Comparison of ENCODE assay signal across 9 mouse cellular contexts in the genomic region with DNA sequence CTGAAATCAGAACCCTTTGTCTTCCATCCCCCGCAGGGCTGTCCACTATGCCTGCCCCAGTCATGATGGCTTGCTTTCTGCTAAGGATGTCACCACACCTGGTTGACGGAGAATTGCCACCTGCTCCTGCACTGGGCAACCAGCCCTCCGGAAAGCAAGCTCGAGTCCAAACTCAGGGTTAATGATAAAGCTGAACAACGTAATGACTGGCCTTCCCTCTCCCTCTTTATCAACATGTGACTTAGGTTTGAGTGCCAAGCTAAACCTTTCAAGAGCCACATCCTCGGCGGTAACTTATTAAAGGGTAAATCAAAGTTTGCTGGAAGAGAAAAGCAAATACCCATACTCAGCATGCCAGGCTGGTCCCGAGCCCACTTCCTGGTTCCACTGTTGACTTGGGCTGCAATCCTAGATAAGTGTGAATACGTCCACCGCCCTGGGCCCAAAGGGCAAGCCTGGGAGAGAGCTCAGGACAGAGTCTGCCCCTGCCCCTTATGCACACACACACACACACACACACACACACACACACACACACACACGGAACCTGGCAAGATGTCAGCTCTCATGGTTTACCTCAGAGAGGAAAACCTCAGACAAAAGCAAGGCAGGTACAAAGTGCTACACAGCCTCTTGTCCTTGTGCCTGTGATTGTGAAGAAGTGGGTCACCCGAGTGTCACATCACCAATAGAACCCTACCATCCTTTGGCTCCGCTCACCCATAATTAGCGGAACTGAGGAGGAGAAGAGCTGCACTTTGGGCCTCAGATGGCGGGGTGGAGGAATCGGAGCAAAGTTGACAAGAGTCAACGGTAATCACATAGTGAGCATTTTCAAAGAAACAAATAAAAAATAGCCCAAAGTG.
DNase-seq lines count a peak whose midpoint lies in the region; ATAC-seq and TF ChIP-seq lines count a peak whose summit lies in the region.
"Had no signal": no experiment of that assay in that cellular context is flagged by ENCODE, and none has a peak within 500 bp of the region (broad histone marks: within the 10 kb centered on the region; RNA-seq: fewer than 3 reads in every experiment).

No protein-coding gene starts in this region.

- no peak overlapping the region for H3K9ac ChIP-seq in lung, embryonic 14.5 days

- peak overlapping the region; percentile 25; the same call in 1 of the 2 replicates for H3K27ac ChIP-seq in bone marrow, adult 2 months (ENCODE audit: control insufficient read depth, insufficient read depth, low read depth, low read length, poor library complexity)
- peak overlapping the region; percentile 81 for H3K27ac ChIP-seq in lung, embryonic 14.5 days (ENCODE audit: low read depth)

- H3K4me2 ChIP-seq in lung, embryonic 14.5 days, result 0 out of 2 replicates have a peak overlapping the region, but pooled peaks have one; percentile 19

- ATAC-seq in lung, embryonic 14.5 days (ENCODE audit: insufficient read depth), result peak; percentile 36; the same call in 1 of the 2 replicates

- TF ChIP-seq CTCF in bone marrow, adult 2 months (IDR thresholded peaks at IDR 0.05; ENCODE audit: control insufficient read depth, insufficient read depth, low read length), result no peak
- no peak for TF ChIP-seq CTCF in lung, embryonic 14.5 days (IDR thresholded peaks at IDR 0.05; ENCODE audit: low read depth)

- H3K4me1 ChIP-seq in bone marrow, adult 2 months (ENCODE audit: control insufficient read depth, insufficient read depth, low read length), result peaks cover 28% of the 10 kb centered on the region
- peaks cover 77% of the 10 kb centered on the region for H3K4me1 ChIP-seq in lung, embryonic 14.5 days (ENCODE audit: insufficient read depth)

- TF ChIP-seq POLR2A in bone marrow, adult 2 months (IDR thresholded peaks at IDR 0.05; ENCODE audit: borderline replicate concordance, control insufficient read depth, low read depth, low read length), result no peak

- DNase-seq in adrenal gland, postnatal 10 days, result peak; percentile 46
- no peak for DNase-seq in adrenal gland, adult 18-20 months (ENCODE audit: low spot score in 2 of 2)
- DNase-seq in kidney, adult 8-10 months, result peak; percentile 90 to 96
- peak; percentile 73 for DNase-seq in lung, embryonic 14.5 days
- no peak for DNase-seq in layer of hippocampus, adult 8-10 months (ENCODE audit: low spot score in 2 of 2)
- DNase-seq in left cerebral cortex, postnatal 4 days, result no peak
- DNase-seq in right cerebral cortex, postnatal 25 days, result no peak
- DNase-seq: cerebellum, postnatal 14 days had no signal

- H3K27me3 ChIP-seq in lung, embryonic 14.5 days (ENCODE audit: insufficient read depth, low read length), result no peaks in the 10 kb centered on the region

- no peak overlapping the region for H3K4me3 ChIP-seq in bone marrow, adult 2 months (replicated peaks; ENCODE audit: control insufficient read depth, low read depth, low read length)
- no peak overlapping the region for H3K4me3 ChIP-seq in lung, embryonic 14.5 days (ENCODE audit: low read depth, low read length)

- 52% methylated on average over 17 of the region's 17 CpGs for WGBS in bone marrow, adult 2 months
- 51% methylated on average over 17 of the region's 17 CpGs for WGBS in lung, embryonic 14.5 days

- no peaks in the 10 kb centered on the region for H3K9me3 ChIP-seq in lung, embryonic 14.5 days (ENCODE audit: low read depth, low read length)

- H3K36me3 ChIP-seq in lung, embryonic 14.5 days (ENCODE audit: insufficient read depth), result no peaks in the 10 kb centered on the region

- intact Hi-C loops in left cerebral cortex, postnatal 4 days (cut with DNase I), result loop anchor here (10.0 kb wide), 1 partner anchor 235 kb away; a partner anchor contains a TSS

Comparison
In these comparisons a context has a peak if more than half of its experiments do, and no peak if none do; other contexts are left out.
1. DNase-seq: peak in adrenal gland, postnatal 10 days (single experiment), kidney, adult 8-10 months (2 of 2) and lung, embryonic 14.5 days (single experiment); none in adrenal gland, adult 18-20 months (0 of 2), layer of hippocampus, adult 8-10 months (0 of 2), left cerebral cortex, postnatal 4 days (single experiment) and right cerebral cortex, postnatal 25 days (single experiment).